ENCODE assay signal across 10 mouse cellular contexts in genomic region chr7:143119407-143119806, GRCm38 (mm10). TPM values are rescaled to one million over a fixed set of nuclear protein-coding genes. Genes with fewer than 3 reads are reported as not detected.
DNase-seq lines count a peak whose midpoint lies in the region; ATAC-seq and TF ChIP-seq lines count a peak whose summit lies in the region.
"Had no signal": no experiment of that assay in that cellular context is flagged by ENCODE, and none has a peak within 500 bp of the region (broad histone marks: within the 10 kb centered on the region; RNA-seq: fewer than 3 reads in every experiment).

No protein-coding gene starts in this region.

- no peaks in the 10 kb centered on the region for H3K36me3 ChIP-seq in kidney, embryonic 14.5 days (ENCODE audit: control insufficient read depth, insufficient read depth, low read length)
- no peaks in the 10 kb centered on the region for H3K36me3 ChIP-seq in lung, embryonic 16.5 days (ENCODE audit: control insufficient read depth, insufficient read depth, low read length)
- no peaks in the 10 kb centered on the region for H3K36me3 ChIP-seq in midbrain, postnatal 0 days (ENCODE audit: insufficient read depth, low read length)
- H3K36me3 ChIP-seq: hindbrain, embryonic 15.5 days had no signal

- peak overlapping the region; percentile 68 for H3K27ac ChIP-seq in kidney, embryonic 14.5 days (ENCODE audit: low read depth, low read length)
- peak overlapping the region; percentile 77 for H3K27ac ChIP-seq in lung, embryonic 16.5 days (ENCODE audit: low read length)
- no peak overlapping the region for H3K27ac ChIP-seq in midbrain, postnatal 0 days (ENCODE audit: low read depth, low read length)
- H3K27ac ChIP-seq: hindbrain, embryonic 15.5 days had no signal

- ATAC-seq in kidney, embryonic 14.5 days (ENCODE audit: low FRiP score, low TSS enrichment) = 0 out of 2 replicates have a peak, but pooled peaks have one; percentile 28
- ATAC-seq in lung, embryonic 16.5 days (ENCODE audit: low read depth) = peak; percentile 43; the same call in 1 of the 2 replicates
- no peak for ATAC-seq in midbrain, postnatal 0 days (ENCODE audit: low FRiP score)

- peak; percentile 78 for DNase-seq in ES-CJ7 (ENCODE audit: low read depth, low spot score)
- peak; percentile 75 for DNase-seq in ZHBTc4 (ENCODE audit: low read depth, low spot score)
- no peak for DNase-seq in midbrain, postnatal 0 days (ENCODE audit: low spot score)
- DNase-seq in c-Kit-positive CD71-positive TER-119-positive erythroid progenitor cells, embryonic 14.5 days (ENCODE audit: low spot score) = no peak
- DNase-seq in cerebellum, adult 18-20 months = no peak
- DNase-seq: cerebellum, adult 8-10 months had no signal

- H3K4me2 ChIP-seq in kidney, embryonic 14.5 days (replicated peaks; ENCODE audit: low read depth, low read length) = no peak overlapping the region
- H3K4me2 ChIP-seq in lung, embryonic 16.5 days (ENCODE audit: low read depth, low read length) = no peak overlapping the region
- no peak overlapping the region for H3K4me2 ChIP-seq in midbrain, postnatal 0 days (ENCODE audit: low read depth, low read length, poor library complexity, severe bottlenecking)
- H3K4me2 ChIP-seq: hindbrain, embryonic 15.5 days had no signal

- TF ChIP-seq CTCF in midbrain, postnatal 0 days (IDR thresholded peaks at IDR 0.05) = no peak

- H3K4me3 ChIP-seq in kidney, embryonic 14.5 days (ENCODE audit: low read length) = no peak overlapping the region
- H3K4me3 ChIP-seq in lung, embryonic 16.5 days (ENCODE audit: low read length) = no peak overlapping the region
- H3K4me3 ChIP-seq in midbrain, postnatal 0 days (ENCODE audit: low read depth, low read length) = no peak overlapping the region
- H3K4me3 ChIP-seq: hindbrain, embryonic 15.5 days; myocyte had no signal

- H3K9me3 ChIP-seq in kidney, embryonic 14.5 days (ENCODE audit: control insufficient read depth, low read length) = no peaks in the 10 kb centered on the region
- no peaks in the 10 kb centered on the region for H3K9me3 ChIP-seq in lung, embryonic 16.5 days (ENCODE audit: control insufficient read depth, low read length)
- H3K9me3 ChIP-seq in midbrain, postnatal 0 days (ENCODE audit: low read length) = no peaks in the 10 kb centered on the region
- H3K9me3 ChIP-seq: hindbrain, embryonic 15.5 days had no signal

- H3K27me3 ChIP-seq in kidney, embryonic 14.5 days (ENCODE audit: control insufficient read depth, insufficient read depth, low read length) = no peaks in the 10 kb centered on the region
- no peaks in the 10 kb centered on the region for H3K27me3 ChIP-seq in lung, embryonic 16.5 days (ENCODE audit: control insufficient read depth, insufficient read depth, low read depth, low read length)
- no peaks in the 10 kb centered on the region for H3K27me3 ChIP-seq in midbrain, postnatal 0 days (ENCODE audit: insufficient read depth, low read length)
- H3K27me3 ChIP-seq: hindbrain, embryonic 15.5 days had no signal

- H3K4me1 ChIP-seq in kidney, embryonic 14.5 days (ENCODE audit: control insufficient read depth, insufficient read depth, low read length) = peaks cover 32% of the 10 kb centered on the region
- peaks cover 24% of the 10 kb centered on the region for H3K4me1 ChIP-seq in lung, embryonic 16.5 days (replicated peaks; ENCODE audit: control insufficient read depth, insufficient read depth, low read length)
- H3K4me1 ChIP-seq in midbrain, postnatal 0 days (ENCODE audit: insufficient read depth, low read length) = no peaks in the 10 kb centered on the region

- WGBS in kidney, embryonic 14.5 days = 25% methylated on average over 1 of the region's 1 CpGs
- 17% methylated on average over 1 of the region's 1 CpGs for WGBS in lung, embryonic 16.5 days
- WGBS in midbrain, postnatal 0 days = 13% methylated on average over 1 of the region's 1 CpGs

- H3K9ac ChIP-seq in kidney, embryonic 14.5 days (ENCODE audit: low read depth, low read length) = no peak overlapping the region
- no peak overlapping the region for H3K9ac ChIP-seq in lung, embryonic 16.5 days (ENCODE audit: low read length)
- no peak overlapping the region for H3K9ac ChIP-seq in midbrain, postnatal 0 days (replicated peaks; ENCODE audit: low read length, poor library complexity, severe bottlenecking)
- H3K9ac ChIP-seq: hindbrain, embryonic 15.5 days had no signal

RNA-seq across cellular contexts. Expression of gene Kcnq1, which starts 13.2 kb away (rescaled TPM):
- 4.0 and 5.4 TPM in 2 replicates for polyA plus RNA-seq in kidney, embryonic 14.5 days (2014; fragmentation: Nextera tagmentation; extraction: Ambion mirVana)
- polyA plus RNA-seq in lung, embryonic 16.5 days (2015; fragmentation: Nextera tagmentation; extraction: Ambion mirVana) = 7.1 and 9.6 TPM in 2 replicates
- total RNA-seq in midbrain, postnatal 0 days (2014; rRNA removed) = 0.44 and 1.4 TPM in 2 replicates
- 0.87 and 1.2 TPM in 2 replicates for polyA plus RNA-seq in midbrain, postnatal 0 days (2015; fragmentation: Nextera tagmentation; extraction: Ambion mirVana)

RNA-seq across cellular contexts. Expression of gene Trpm5, which starts 25.0 kb away (rescaled TPM):
- 4.4 and 4.9 TPM in 2 replicates for polyA plus RNA-seq in kidney, embryonic 14.5 days (2014; fragmentation: Nextera tagmentation; extraction: Ambion mirVana)
- polyA plus RNA-seq in lung, embryonic 16.5 days (2015; fragmentation: Nextera tagmentation; extraction: Ambion mirVana) = 3.9 and 4.8 TPM in 2 replicates
- total RNA-seq in midbrain, postnatal 0 days (2014; rRNA removed) = 1.3 and 1.7 TPM in 2 replicates
- polyA plus RNA-seq in midbrain, postnatal 0 days (2015; fragmentation: Nextera tagmentation; extraction: Ambion mirVana) = 0.94 and 1.6 TPM in 2 replicates

RNA-seq across cellular contexts. Expression of gene Tssc4, which starts 50.4 kb away (rescaled TPM):
- 74.4 and 95.1 TPM in 2 replicates for polyA plus RNA-seq in kidney, embryonic 14.5 days (2014; fragmentation: Nextera tagmentation; extraction: Ambion mirVana)
- polyA plus RNA-seq in lung, embryonic 16.5 days (2015; fragmentation: Nextera tagmentation; extraction: Ambion mirVana) = 98.9 and 100 TPM in 2 replicates
- total RNA-seq in midbrain, postnatal 0 days (2014; rRNA removed) = 71.3 and 92.4 TPM in 2 replicates
- polyA plus RNA-seq in midbrain, postnatal 0 days (2015; fragmentation: Nextera tagmentation; extraction: Ambion mirVana) = 101 and 103 TPM in 2 replicates

Comparison
In these comparisons a context has a peak if more than half of its experiments do, and no peak if none do; other contexts are left out.
1. DNase-seq: peak in ES-CJ7 (single experiment) and ZHBTc4 (single experiment); none in midbrain, postnatal 0 days (single experiment), c-Kit-positive CD71-positive TER-119-positive erythroid progenitor cells, embryonic 14.5 days (single experiment) and cerebellum, adult 18-20 months (0 of 2).